Mouse (Mus musculus) left cerebral cortex, adult 11 months (tissue): ENCODE results near the gene Scamp4.
"Not testable (repeated sequence)": the region's sequence is repeated elsewhere in the genome, so short reads cannot be mapped to it uniquely, and the experiment has no call there.

ENCODE experiments used
- DNase-seq: peaks from one replicate; pipeline ENCODE4 v3.0.0; 2022; ENCODE audit warnings: low spot score

The Scamp4 gene

GRCm38 (mm10) chr10:80611024-80611423 lies 8.4 kb downstream of the Scamp4 start:
- no peak for DNase-seq

GRCm38 (mm10) chr10:80611905-80612304 lies 9.2 kb downstream of the Scamp4 start:
- DNase-seq: no peak

GRCm38 (mm10) chr10:80613821-80614220 lies 11.1 kb downstream of the Scamp4 start:
- DNase-seq: no peak

GRCm38 (mm10) chr10:80614351-80614750 lies 11.7 kb downstream of the Scamp4 start:
- no peak for DNase-seq

- no peak for DNase-seq
These were observed 15.5 kb downstream of the Scamp4 start for GRCm38 (mm10) chr10:80618181-80618580.

- DNase-seq: no peak
These were observed 17.0 kb downstream of the Scamp4 start for GRCm38 (mm10) chr10:80619465-80620244.

GRCm38 (mm10) chr10:80620365-80620764 lies 17.7 kb downstream of the Scamp4 start:
- no peak for DNase-seq

GRCm38 (mm10) chr10:80620796-80621689 lies 18.4 kb downstream of the Scamp4 start:
- DNase-seq: no peak

GRCm38 (mm10) chr10:80621690-80621939 lies 18.9 kb downstream of the Scamp4 start:
- DNase-seq: no peak

- peak; percentile 99 for DNase-seq
These were observed 19.4 kb downstream of the Scamp4 start for GRCm38 (mm10) chr10:80621940-80622660.

GRCm38 (mm10) chr10:80622661-80623456 lies 20.2 kb downstream of the Scamp4 start, which contains the start of gene Csnk1g2:
Gene Csnk1g2 (plus strand): TSS chr10:80622838.
- no peak for DNase-seq

GRCm38 (mm10) chr10:80623457-80624191 lies 21.0 kb downstream of the Scamp4 start:
- DNase-seq: no peak

GRCm38 (mm10) chr10:80625764-80626163 lies 23.1 kb downstream of the Scamp4 start:
- DNase-seq: no peak

- DNase-seq: no peak
These were observed 25.0 kb downstream of the Scamp4 start for GRCm38 (mm10) chr10:80627685-80628084.

GRCm38 (mm10) chr10:80628925-80629324 lies 26.3 kb downstream of the Scamp4 start:
- DNase-seq: no peak

- no peak for DNase-seq
These were observed 32.7 kb downstream of the Scamp4 start for GRCm38 (mm10) chr10:80635345-80635744.

GRCm38 (mm10) chr10:80646936-80647335 lies 44.3 kb downstream of the Scamp4 start:
- DNase-seq: no peak

- DNase-seq: not testable (repeated sequence)
These were observed 47.2 kb downstream of the Scamp4 start for GRCm38 (mm10) chr10:80649910-80650309.

GRCm38 (mm10) chr10:80650392-80650791 lies 47.7 kb downstream of the Scamp4 start:
- no peak for DNase-seq

GRCm38 (mm10) chr10:80653156-80653720 lies 50.6 kb downstream of the Scamp4 start:
- no peak for DNase-seq

GRCm38 (mm10) chr10:80654866-80655265 lies 52.2 kb downstream of the Scamp4 start:
- no peak for DNase-seq
